Mouse (Mus musculus) cerebellum, postnatal 10 days (tissue): ENCODE data around the gene Usb1.
A peak's percentile ranks its signal among the peaks of the same experiment; 100 is the strongest.
"Not testable (repeated sequence)": the region's sequence is repeated elsewhere in the genome, so short reads cannot be mapped to it uniquely, and the experiment has no call there.

ENCODE experiments used
- DNase-seq, 2 experiments: peaks; one replicate each; pipeline ENCODE4 v3.0.0; 2021; ENCODE audit warnings: mixed read lengths in 2 of 2

Gene Usb1

DNA sequence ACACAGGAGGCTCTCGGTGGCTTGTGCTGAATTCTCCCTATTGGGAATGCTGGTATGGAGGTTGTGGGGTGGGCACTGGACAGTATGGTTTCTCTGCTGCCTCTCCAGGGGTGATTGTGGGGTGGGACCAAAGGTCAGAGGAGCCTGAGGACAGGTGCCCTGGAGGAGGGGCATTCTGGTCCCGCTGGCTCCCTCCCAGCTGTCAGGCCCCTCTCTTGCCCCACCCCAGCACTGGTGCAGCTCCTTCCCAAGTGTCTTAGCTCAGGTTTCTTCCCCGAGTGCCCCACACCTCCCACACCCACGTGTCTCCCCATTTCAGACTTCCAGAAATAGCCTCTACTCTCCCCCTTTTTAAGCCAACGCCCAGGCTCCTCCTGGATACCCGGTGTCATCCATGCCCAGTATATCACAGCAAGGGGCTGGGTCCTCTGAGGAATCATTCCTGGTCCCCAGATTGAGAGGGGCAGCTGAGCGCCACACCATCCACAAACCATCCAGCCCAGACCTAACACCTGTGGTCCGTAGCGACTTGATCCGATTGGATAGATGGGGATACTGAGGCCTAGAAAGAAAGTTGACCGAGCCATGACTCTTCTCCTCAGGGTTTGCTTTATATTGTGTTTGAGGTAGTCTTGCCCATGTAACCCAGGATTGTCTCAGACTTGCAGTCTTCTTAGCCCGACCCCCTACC, 44.4 kb downstream of the Usb1 start:
- no peak for DNase-seq

DNA sequence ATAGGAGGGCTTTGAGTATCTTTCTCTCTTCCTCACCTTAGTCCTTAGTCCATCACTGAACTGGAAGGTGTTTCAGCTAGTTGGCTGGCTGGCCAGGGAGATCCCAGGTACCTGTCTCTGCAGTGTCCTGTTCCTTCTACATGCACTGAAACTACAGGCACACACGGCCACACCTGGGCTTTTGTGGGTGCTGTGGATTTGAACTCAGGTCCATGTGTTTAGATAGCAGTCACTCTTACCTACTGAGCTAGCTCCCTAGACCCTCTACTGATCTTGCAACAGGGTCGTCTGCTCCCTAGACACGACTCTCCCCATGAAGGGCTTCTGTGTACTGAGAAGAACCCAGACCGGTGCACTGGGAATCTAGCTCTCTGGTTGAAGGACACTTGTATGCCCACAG, 45.0 kb downstream of the Usb1 start:
- DNase-seq, result no peak

DNA sequence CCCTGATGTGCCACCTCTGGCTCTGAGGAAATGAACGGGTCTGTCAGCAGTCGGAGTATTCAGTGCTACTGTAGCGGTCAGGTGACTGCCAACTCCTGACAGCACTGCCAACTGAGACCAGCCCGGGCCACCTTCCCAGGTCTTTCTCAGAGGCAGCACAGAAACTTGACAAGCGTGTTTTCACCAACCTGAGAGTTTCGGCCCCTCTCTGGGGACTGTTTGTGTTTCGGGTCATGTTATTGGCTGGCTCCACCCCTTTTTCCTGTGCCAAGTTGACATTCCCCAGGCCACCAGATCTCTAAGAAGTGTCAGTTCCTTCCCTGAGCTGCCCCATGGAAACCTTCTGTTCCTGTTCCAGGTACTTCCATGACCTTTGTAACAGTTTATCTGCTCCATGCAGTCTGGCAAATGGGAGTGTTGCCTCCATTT, 45.8 kb downstream of the Usb1 start:
- DNase-seq, result no peak

DNA sequence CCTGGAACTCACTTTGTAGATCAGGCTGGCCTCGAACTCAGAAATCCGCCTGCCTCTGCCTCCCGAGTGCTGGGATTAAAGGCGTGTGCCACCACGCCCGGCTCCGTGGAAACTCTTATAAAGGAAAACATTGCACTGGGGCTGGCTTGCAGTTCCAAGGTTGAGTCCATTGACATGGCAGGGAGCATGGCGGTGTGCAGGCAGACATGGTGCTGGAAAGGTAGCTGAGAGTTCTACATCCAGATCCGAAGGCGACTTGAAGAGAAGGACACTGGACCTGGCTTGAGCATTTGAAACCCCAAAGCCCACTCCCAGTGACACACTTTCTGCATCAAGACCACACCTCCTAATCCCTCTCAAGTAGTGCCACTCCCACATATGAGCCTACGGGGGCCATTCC, 46.8 kb downstream of the Usb1 start:
- DNase-seq, result not testable (repeated sequence)

DNA sequence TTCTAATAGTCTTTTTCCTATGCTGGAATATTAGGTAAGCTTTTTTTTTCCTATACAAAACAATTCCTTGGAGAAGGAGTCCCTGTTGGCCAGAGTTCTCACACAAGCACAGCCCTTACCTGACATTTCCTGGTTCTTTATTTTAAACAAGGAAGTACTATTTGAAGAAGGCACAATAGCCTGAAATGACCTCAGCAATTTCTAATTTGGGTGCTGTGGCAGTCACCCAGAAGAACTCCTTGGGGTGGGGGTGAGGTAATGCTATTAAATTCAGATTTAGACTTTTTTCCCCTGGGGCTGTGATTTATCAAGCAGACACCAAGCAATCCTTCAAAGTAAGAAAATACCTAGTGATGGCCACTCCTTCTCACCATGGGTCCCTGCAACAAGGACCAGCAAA, 48.9 kb downstream of the Usb1 start:
- DNase-seq, result no peak

DNA sequence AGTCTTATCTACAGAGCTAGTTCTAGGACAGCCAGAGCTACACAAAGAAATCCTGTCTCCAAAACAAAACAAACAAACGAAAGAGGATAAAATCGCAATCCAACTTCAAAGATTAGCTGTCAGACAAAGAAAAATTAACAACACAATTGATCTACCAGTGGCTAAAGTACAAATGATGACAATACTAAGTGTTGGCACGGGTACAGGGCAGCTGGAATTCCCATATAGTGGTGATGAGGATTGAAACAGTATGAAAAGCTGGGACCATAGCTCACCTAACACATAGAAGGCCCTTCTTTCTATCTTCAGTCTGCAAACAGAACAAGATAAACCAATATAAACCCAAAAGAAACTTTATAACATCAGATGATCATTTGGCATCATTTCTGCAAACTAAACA, 49.5 kb downstream of the Usb1 start:
- no peak for DNase-seq

DNA sequence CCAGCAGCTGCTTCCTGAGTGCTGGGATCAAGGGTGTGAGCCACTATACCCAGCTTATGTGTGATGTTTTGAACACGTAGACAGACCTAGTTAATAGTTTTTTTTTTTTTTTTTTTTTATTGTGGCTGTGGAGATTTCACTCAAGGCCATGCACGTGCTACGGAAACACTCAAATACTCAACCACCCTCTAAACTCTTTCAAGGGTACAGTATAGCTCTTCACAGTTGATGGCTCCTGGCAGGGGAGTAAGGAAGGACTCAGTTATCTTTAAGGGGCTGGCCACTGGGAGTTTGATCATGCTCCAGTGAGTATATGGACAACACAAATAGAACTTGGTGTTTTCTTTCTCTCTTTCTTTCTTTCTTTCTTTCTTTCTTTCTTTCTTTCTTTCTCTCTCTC, 52.4 kb downstream of the Usb1 start:
- no peak for DNase-seq

DNA sequence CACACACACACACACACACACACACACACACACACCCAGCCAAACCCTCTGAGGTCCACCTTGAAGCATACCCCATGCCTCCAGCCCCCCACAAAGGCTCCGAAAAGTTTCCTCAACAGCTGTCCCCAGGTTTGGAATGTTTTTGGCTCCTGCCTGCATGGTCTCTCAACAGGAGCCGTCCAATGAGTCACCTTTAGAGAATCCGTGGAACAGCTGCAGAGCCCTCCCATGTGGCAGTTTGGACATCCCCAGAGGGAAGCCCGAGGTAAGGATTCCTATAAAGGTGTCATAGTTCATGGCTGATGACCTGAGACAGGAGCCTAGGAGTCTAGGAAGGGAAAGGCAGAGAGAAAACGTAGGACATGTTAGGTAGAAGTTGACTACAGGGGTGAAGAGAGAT, 54.0 kb downstream of the Usb1 start:
- DNase-seq, result no peak

DNA sequence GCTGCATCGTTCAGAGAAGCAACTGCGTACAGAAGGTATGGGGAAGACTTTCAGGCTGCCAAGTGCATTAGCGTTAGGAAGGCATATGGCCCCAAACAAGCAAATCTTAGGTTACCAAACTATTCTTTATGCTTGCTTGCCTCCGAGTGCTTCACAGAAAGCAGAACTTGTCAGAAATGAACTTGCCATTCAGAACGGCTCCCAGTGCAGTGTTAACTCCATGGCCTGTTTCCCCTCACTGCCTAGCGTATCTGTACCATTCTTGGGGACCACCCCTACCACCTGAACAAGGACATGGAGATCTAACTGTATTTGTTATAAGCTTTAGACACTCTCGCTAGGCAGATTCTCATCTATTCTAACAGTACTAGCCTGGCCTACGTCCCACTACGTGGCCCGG, 55.1 kb downstream of the Usb1 start:
- DNase-seq, result no peak

DNA sequence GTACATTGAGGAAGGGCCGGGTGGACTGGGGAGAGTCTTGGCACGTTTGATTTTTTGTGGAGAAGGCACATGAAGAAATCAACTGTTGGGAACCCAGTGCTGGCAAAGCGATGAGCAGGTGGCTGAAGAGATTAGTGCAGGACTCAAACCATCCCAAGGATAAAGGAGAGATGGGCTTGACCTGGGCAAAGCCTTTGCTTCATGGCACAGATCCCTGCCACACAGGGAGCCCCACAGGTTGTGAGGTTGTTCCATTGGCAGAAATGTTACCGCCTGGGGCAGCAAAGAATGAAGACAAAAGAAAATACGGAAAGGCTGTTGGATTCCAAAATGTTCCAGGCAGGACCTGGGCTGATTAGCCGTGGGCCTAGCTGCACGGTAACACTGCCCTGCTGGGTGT, 55.9 kb downstream of the Usb1 start:
- DNase-seq, result peak; percentile 50 to 76

DNA sequence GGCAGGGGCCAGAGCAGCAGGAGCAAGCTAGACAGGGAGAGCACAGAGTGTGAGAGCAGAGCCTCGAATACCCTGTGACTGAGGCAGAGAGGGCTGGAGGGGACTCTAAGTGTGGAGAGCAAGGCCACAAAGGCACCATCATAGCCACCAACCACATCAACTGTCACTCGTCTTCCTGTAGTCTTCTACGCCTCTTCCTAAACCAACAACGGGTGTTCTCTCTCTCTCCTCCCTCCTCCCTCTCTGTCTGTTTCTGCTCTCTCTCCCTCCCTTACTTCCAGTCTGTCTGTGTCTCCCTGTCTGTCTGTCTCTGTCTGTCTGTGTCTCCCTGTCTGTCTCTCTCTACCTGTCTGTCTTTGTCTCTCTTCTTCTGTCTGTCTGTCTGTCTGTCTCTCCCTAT, 58.2 kb downstream of the Usb1 start:
- no peak for DNase-seq

DNA sequence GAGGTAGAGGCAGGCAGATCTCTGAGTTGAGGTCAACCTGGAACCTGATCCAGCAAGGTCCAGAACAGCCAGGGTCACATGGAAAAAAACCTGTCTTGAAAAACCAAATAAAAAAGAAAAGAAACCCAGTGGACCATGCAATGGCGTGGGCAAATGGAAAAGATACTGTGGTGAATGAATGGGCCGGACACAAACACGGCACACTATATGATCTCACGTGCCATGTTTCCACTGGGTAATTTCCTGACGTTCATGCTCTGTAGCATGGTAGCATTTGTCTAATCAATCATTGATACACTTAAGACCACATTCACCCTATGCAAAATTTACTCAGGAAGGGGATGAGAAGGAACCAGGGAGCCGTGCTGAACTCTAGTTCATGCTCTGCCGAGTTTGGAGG, 59.0 kb downstream of the Usb1 start:
- DNase-seq, result no peak

DNA sequence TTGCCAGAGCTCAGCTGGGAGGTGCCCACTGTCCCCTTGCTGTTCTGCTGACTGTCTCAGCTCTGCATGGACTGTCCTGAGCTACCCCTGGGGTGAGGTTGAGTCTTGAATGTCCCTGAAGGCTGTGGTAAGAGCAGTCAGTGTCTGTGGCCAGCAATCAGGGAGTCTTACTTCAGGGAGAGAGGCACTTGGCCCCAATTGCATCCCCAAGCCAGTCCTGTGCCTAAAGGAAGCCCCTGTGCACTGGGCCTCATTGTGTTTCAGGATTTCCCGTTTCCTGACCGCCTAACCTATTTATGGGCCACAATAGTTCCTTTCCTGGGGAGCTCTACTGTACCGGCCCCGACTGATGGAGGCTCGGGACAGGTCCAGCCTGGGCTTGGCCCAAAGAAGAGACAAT, 60.5 kb downstream of the Usb1 start:
- no peak for DNase-seq

DNA sequence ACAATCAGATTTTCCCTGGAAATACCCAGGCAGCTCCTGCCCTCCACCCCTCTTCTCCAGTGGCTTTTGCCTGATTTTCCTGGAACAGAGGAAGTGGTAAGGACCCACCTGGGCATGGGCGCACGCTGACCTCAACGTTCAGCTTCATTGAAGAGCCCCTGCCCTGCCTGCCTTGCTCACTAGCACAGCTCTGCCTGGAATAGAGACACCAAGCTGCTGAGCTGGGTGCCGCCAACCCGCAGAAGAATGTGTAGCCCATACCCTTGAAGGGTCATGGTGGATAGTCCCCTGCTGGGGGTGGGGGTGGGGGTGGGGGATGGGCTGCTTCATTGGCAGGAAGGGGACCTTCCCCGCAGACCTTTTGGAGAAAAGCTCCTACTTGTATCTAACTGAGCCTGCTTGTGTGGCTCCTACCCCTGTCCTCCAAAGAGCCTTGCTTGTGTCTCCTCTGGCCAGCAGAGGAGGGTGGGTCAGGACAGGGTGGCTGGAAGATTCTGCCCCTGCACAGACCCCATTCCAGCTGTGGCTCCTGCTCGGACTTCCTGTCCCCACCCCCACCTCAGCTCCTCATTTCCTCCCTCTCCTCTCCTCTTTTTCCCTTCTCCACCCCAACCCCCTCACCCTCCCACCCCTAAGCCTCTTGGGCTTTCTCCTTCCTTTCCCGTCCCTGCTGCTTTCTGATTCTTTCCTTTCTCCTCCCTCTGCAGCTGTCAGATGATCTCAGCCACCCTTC, 63.3 kb downstream of the Usb1 start:
- DNase-seq, result no peak

DNA sequence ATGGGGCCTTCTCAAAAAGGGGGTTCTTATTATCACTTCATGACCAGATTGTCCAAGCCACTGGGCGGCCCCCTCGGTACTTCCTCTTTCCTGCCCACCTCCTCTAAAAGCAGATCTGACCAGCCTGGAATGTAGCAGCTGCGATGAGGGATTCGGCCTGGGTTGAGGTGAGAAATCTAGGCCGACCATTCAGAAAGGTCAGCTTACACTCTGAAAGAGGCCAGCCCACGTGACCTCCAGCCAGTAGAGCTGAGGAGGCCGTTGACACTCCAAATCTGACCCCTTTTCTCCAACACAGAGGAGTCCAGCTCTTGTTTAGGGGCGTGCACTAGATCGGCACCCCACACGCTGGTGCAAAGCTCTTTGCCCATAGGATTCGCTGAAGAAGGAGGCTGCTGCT, 64.7 kb downstream of the Usb1 start:
- DNase-seq, result no peak
